Mouse (Mus musculus) layer of hippocampus, postnatal 10 days (tissue): ENCODE measurements around the gene Bri3bp. TPM values are rescaled to one million over a fixed set of nuclear protein-coding genes. Genes with fewer than 3 reads are reported as not detected.
A peak's percentile ranks its signal among the peaks of the same experiment; 100 is the strongest.
"Not testable (repeated sequence)": the region's sequence is repeated elsewhere in the genome, so short reads cannot be mapped to it uniquely, and the experiment has no call there.

Experiments
- DNase-seq, 2 experiments: peaks; one replicate each; pipeline ENCODE4 v3.0.0; 2021; ENCODE audit warnings: low spot score in 2 of 2
- total RNA-seq, 2 experiments: library from RNA; stranded (reverse); gene quantifications; 2 replicates each; pipeline ENCODE4 v1.2.3; 2021

The Bri3bp gene
- total RNA-seq, 2 experiments from 2014 or later, result 82.6 to 87.9 TPM

- peak; percentile 83 to 92 for DNase-seq
Observed at GRCm38 (mm10) chr5:125408842-125409241, 32.5 kb upstream of the Bri3bp start.

- peak; percentile 50 to 67 for DNase-seq
Observed at GRCm38 (mm10) chr5:125409348-125410090, 31.8 kb upstream of the Bri3bp start.

- DNase-seq, result peak; percentile 84 to 85
Observed at GRCm38 (mm10) chr5:125411972-125412530, 29.3 kb upstream of the Bri3bp start.

GRCm38 (mm10) chr5:125412536-125412935 is 28.8 kb upstream of the Bri3bp start:
- DNase-seq, result not testable (repeated sequence)

GRCm38 (mm10) chr5:125413763-125414162 is 27.6 kb upstream of the Bri3bp start:
- no peak for DNase-seq

- DNase-seq, result no peak
Observed at GRCm38 (mm10) chr5:125416183-125416582, 25.2 kb upstream of the Bri3bp start.

- DNase-seq, result no peak
Observed at GRCm38 (mm10) chr5:125418636-125419035, 22.7 kb upstream of the Bri3bp start.

GRCm38 (mm10) chr5:125419124-125419523 is 22.2 kb upstream of the Bri3bp start:
- DNase-seq, result no peak

GRCm38 (mm10) chr5:125425698-125426276 is 15.6 kb upstream of the Bri3bp start:
- no peak for DNase-seq

GRCm38 (mm10) chr5:125426343-125426742 is 15.0 kb upstream of the Bri3bp start:
- DNase-seq, result no peak

GRCm38 (mm10) chr5:125432324-125432723 is 9.0 kb upstream of the Bri3bp start:
- not testable (repeated sequence) for DNase-seq

GRCm38 (mm10) chr5:125433793-125434337 is 7.5 kb upstream of the Bri3bp start, which contains the start of gene Dhx37:
TSS of gene Dhx37 (minus strand) at chr5:125434121.
- DNase-seq, result peak; percentile 93 to 95

GRCm38 (mm10) chr5:125434347-125434746 is 7.0 kb upstream of the Bri3bp start:
- DNase-seq, result not testable (repeated sequence)

- no peak for DNase-seq
Observed at GRCm38 (mm10) chr5:125440583-125441233, 660 bp upstream of the Bri3bp start.

- no peak for DNase-seq
Observed at GRCm38 (mm10) chr5:125442136-125442995, 998 bp downstream of the Bri3bp start.

GRCm38 (mm10) chr5:125443335-125443734 is 2.0 kb downstream of the Bri3bp start:
- DNase-seq, result no peak

- no peak for DNase-seq
Observed at GRCm38 (mm10) chr5:125443915-125444314, 2.5 kb downstream of the Bri3bp start.

- no peak for DNase-seq
Observed at GRCm38 (mm10) chr5:125444554-125444953, 3.2 kb downstream of the Bri3bp start.

GRCm38 (mm10) chr5:125446344-125446743 is 5.0 kb downstream of the Bri3bp start:
- no peak for DNase-seq

GRCm38 (mm10) chr5:125448026-125448425 is 6.7 kb downstream of the Bri3bp start:
- DNase-seq, result no peak

- DNase-seq, result no peak
Observed at GRCm38 (mm10) chr5:125448631-125449030, 7.3 kb downstream of the Bri3bp start.
